Mouse (Mus musculus): Measurements from ENCODE around the gene D130043K22Rik.

DNA sequence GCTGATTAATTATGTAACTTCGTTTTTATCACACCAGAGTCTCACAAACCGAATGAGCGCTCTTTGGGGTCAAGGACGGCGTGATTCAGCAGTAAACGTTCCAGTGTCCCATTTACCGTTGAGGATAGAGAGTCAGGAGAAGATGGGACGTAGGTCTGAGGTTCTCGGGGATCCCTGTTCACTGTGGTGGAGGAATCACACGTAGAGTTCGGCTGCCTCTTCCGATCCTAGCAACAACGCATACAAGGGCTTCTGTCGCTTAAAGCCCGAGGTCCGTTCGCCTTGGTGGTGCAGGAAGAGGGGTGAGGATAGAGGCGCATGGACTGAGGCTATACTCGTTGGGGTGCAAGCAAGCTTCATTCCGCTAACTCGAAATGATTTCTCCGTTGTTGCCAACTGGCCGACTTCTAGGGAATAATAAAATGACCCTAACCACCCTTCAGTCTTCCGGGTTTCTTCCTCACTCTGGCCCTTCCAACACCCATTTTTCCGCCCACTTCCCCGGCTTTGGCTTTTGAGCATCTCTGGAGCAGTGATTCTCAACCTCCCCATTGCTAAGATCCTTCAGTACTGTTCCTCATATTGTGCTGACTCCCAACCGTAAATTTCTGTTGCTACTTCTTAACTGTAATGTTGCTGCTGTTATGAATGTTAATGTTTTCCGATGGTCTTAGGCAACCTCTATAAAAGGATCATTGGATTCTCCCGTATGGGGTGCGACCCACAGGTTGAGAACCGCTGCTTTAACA lies 44.8 kb upstream of the D130043K22Rik start:
- TF ChIP-seq GATA1 (IDR thresholded peaks at IDR 0.05; ENCODE audit: borderline replicate concordance, low read length) = no peak
- no peak for TF ChIP-seq FLI1 (IDR thresholded peaks at IDR 0.05; ENCODE audit: low read length)

All from megakaryocyte, embryonic 14.5 days (primary cell).